In genomic region chr1:166883215-166883614, GRCm38 (mm10) we compare ENCODE assay signal across 22 mouse cellular contexts.
A peak's percentile ranks its signal among the peaks of the same experiment; 100 is the strongest.
DNase-seq lines count a peak whose midpoint lies in the region; ATAC-seq and TF ChIP-seq lines count a peak whose summit lies in the region.
"Had no signal": no experiment of that assay in that cellular context is flagged by ENCODE, and none has a peak within 500 bp of the region (broad histone marks: within the 10 kb centered on the region; RNA-seq: fewer than 3 reads in every experiment).

No protein-coding gene starts in this region.

- H3K4me3 ChIP-seq in liver, postnatal 0 days (ENCODE audit: low read depth, low read length) = no peak overlapping the region
- H3K4me3 ChIP-seq in liver, embryonic 11.5 days (ENCODE audit: low read depth, low read length) = no peak overlapping the region
- H3K4me3 ChIP-seq in MEL (ENCODE audit: control insufficient read depth in 1 of 2, insufficient read depth in 1 of 2, low read depth in 2 of 2, low read length in 2 of 2) = no peak overlapping the region
- H3K4me3 ChIP-seq: embryonic facial prominence, embryonic 12.5 days; forebrain, embryonic 12.5 days; heart, embryonic 15.5 days had no signal

- TF ChIP-seq RAD21 in MEL (IDR thresholded peaks at IDR 0.05; ENCODE audit: low read depth, low read length) = peak; percentile 60

- no peaks in the 10 kb centered on the region for H3K36me3 ChIP-seq in liver, postnatal 0 days (replicated peaks; ENCODE audit: insufficient read depth, low read length)
- H3K36me3 ChIP-seq in liver, embryonic 11.5 days (ENCODE audit: control insufficient read depth, insufficient read depth, low read length) = no peaks in the 10 kb centered on the region
- H3K36me3 ChIP-seq in MEL (ENCODE audit: control insufficient read depth in 1 of 2, insufficient read depth in 2 of 2, low read length in 2 of 2) = peaks cover 0 to 2% of the 10 kb centered on the region in 2 experiments; a peak in 1 of 4 replicates
- H3K36me3 ChIP-seq: embryonic facial prominence, embryonic 12.5 days; forebrain, embryonic 12.5 days; G1E; heart, embryonic 15.5 days had no signal

- H3K9me3 ChIP-seq in liver, postnatal 0 days (ENCODE audit: low read length) = no peaks in the 10 kb centered on the region
- H3K9me3 ChIP-seq in liver, embryonic 11.5 days (ENCODE audit: control insufficient read depth, low read length) = no peaks in the 10 kb centered on the region
- H3K9me3 ChIP-seq in MEL (replicated peaks; ENCODE audit: insufficient read depth, low read length) = no peaks in the 10 kb centered on the region
- H3K9me3 ChIP-seq: embryonic facial prominence, embryonic 12.5 days; forebrain, embryonic 12.5 days; heart, embryonic 15.5 days had no signal

- H3K4me2 ChIP-seq in liver, postnatal 0 days (ENCODE audit: low read depth, low read length) = no peak overlapping the region
- no peak overlapping the region for H3K4me2 ChIP-seq in liver, embryonic 11.5 days
- H3K4me2 ChIP-seq: embryonic facial prominence, embryonic 12.5 days; forebrain, embryonic 12.5 days; heart, embryonic 11.5 days; heart, embryonic 15.5 days; hindbrain, embryonic 14.5 days had no signal

- no peaks in the 10 kb centered on the region for H3K4me1 ChIP-seq in liver, postnatal 0 days (ENCODE audit: insufficient read depth)
- H3K4me1 ChIP-seq in liver, embryonic 11.5 days (replicated peaks; ENCODE audit: control insufficient read depth, insufficient read depth, low read length) = no peaks in the 10 kb centered on the region
- no peaks in the 10 kb centered on the region for H3K4me1 ChIP-seq in MEL (ENCODE audit: control insufficient read depth in 1 of 2, insufficient read depth in 2 of 2, low read length in 2 of 2)
- H3K4me1 ChIP-seq: embryonic facial prominence, embryonic 12.5 days; forebrain, embryonic 12.5 days; heart, embryonic 15.5 days had no signal

- no peak for ATAC-seq in cerebellum, adult (ENCODE audit: insufficient number of reproducible peaks, low FRiP score, low TSS enrichment)
- ATAC-seq in liver, postnatal 0 days = no peak
- no peak for ATAC-seq in liver, embryonic 11.5 days (replicated peaks; ENCODE audit: low FRiP score)
- peak; percentile 52; the same call in 1 of the 2 replicates for ATAC-seq in megakaryocyte progenitor cell, adult 5-6 weeks (replicated peaks; ENCODE audit: poor library complexity)
- ATAC-seq: CD4-positive, CD25-positive, alpha-beta regulatory T cell, adult 4 months; forebrain, postnatal 0 days; intestine, embryonic 16.5 days had no signal

- no peaks in the 10 kb centered on the region for H3K79me2 ChIP-seq in MEL (ENCODE audit: control insufficient read depth, insufficient read depth, low read length, poor library complexity)

- no peak overlapping the region for H3K9ac ChIP-seq in liver, postnatal 0 days (replicated peaks)
- H3K9ac ChIP-seq in liver, embryonic 11.5 days (ENCODE audit: low read depth, low read length) = no peak overlapping the region
- H3K9ac ChIP-seq in MEL (ENCODE audit: control insufficient read depth, low read depth, low read length, poor library complexity, severe bottlenecking) = no peak overlapping the region
- H3K9ac ChIP-seq: embryonic facial prominence, embryonic 12.5 days; forebrain, embryonic 12.5 days; forebrain, postnatal 0 days; heart, embryonic 15.5 days; hindbrain, embryonic 14.5 days had no signal

- TF ChIP-seq EP300 in liver, postnatal 0 days (IDR thresholded peaks at IDR 0.05; ENCODE audit: low read depth) = no peak
- TF ChIP-seq EP300 in MEL (IDR thresholded peaks at IDR 0.05; ENCODE audit: low read depth in 1 of 2, low read length in 2 of 2) = no peak

- TF ChIP-seq CTCF in liver, postnatal 0 days (IDR thresholded peaks at IDR 0.05; ENCODE audit: low read depth) = 0 out of 2 replicates have a peak, but pooled peaks have one; percentile 8
- peak in 2 of 3 experiments; percentile 13 to 54; a peak in 2 of 6 replicates for TF ChIP-seq CTCF in MEL (IDR thresholded peaks at IDR 0.05 in 2 of 3, conservative IDR thresholded peaks at IDR 0.05 in 1 of 3; ENCODE audit: control insufficient read depth in 1 of 3, insufficient read depth in 1 of 3, low read depth in 2 of 3, low read length in 3 of 3, poor library complexity in 1 of 3, severe bottlenecking in 1 of 3)

- DNase-seq in cerebellum, postnatal 10 days = peak; percentile 24 to 25
- no peak for DNase-seq in liver, postnatal 0 days
- no peak for DNase-seq in liver, embryonic 11.5 days (ENCODE audit: low spot score)
- DNase-seq in MEL (ENCODE audit: low read depth, low spot score) = no peak
- DNase-seq in urinary bladder, postnatal 4 days (ENCODE audit: low spot score in 2 of 2) = no peak
- DNase-seq: adrenal gland, postnatal 10 days; B cell, adult 2 months; cerebellum, adult 9-11 months; forebrain, postnatal 0 days; gastrocnemius, postnatal 36 days; heart, postnatal 14 days; kidney, adult 2 months had no signal

- no peak for TF ChIP-seq POLR2A in MEL (IDR thresholded peaks at IDR 0.05; ENCODE audit: control insufficient read depth in 1 of 2, insufficient read depth in 1 of 2, low read depth in 1 of 2, low read length in 2 of 2, poor library complexity in 1 of 2)

- H3K27ac ChIP-seq in liver, postnatal 0 days (ENCODE audit: low read depth) = no peak overlapping the region
- H3K27ac ChIP-seq in liver, embryonic 11.5 days (ENCODE audit: low read depth, low read length) = no peak overlapping the region
- H3K27ac ChIP-seq in MEL (ENCODE audit: control insufficient read depth, low read depth, low read length) = no peak overlapping the region
- H3K27ac ChIP-seq: embryonic facial prominence, embryonic 12.5 days; forebrain, embryonic 12.5 days; heart, embryonic 15.5 days; hindbrain, embryonic 14.5 days had no signal

- no peaks in the 10 kb centered on the region for H3K27me3 ChIP-seq in liver, postnatal 0 days (ENCODE audit: insufficient read depth, low read length)
- H3K27me3 ChIP-seq in liver, embryonic 11.5 days (replicated peaks; ENCODE audit: control insufficient read depth, insufficient read depth, low read length) = no peaks in the 10 kb centered on the region
- no peaks in the 10 kb centered on the region for H3K27me3 ChIP-seq in MEL (ENCODE audit: control insufficient read depth in 1 of 2, insufficient read depth in 2 of 2, low read length in 2 of 2)
- H3K27me3 ChIP-seq: embryonic facial prominence, embryonic 12.5 days; forebrain, embryonic 12.5 days; heart, embryonic 15.5 days had no signal

- WGBS in liver, postnatal 0 days (ENCODE audit: insufficient replicate concordance) = 76% methylated on average over 3 of the region's 3 CpGs
- 85% methylated on average over 3 of the region's 3 CpGs for WGBS in liver, embryonic 11.5 days

TF ChIP-seq in MEL, 35 proteins besides CTCF, POLR2A, EP300 and RAD21:
- TF ChIP-seq JUND (IDR thresholded peaks at IDR 0.05; ENCODE audit: low read depth, low read length) (no peak), ETS1 (IDR thresholded peaks at IDR 0.05; ENCODE audit: low read depth, low read length) (no peak), RCOR1 (IDR thresholded peaks at IDR 0.05; ENCODE audit: low read depth, low read length) (no peak), ZC3H11A (IDR thresholded peaks at IDR 0.05; ENCODE audit: low read depth, low read length) (peak; percentile 55; the same call in 1 of the 2 replicates), SMC3 (IDR thresholded peaks at IDR 0.05; ENCODE audit: low read depth, low read length) (peak; percentile 76)

Comparison
In these comparisons a context has a peak if more than half of its experiments do, and no peak if none do; other contexts are left out.
1. DNase-seq: peak in cerebellum, postnatal 10 days (2 of 2); none in liver, postnatal 0 days (single experiment), liver, embryonic 11.5 days (single experiment), MEL (single experiment) and urinary bladder, postnatal 4 days (0 of 2).